Mouse (Mus musculus): ENCODE data around the gene Timp3. TPM values are rescaled to one million over a fixed set of nuclear protein-coding genes. Genes with fewer than 3 reads are reported as not detected.
A peak's percentile ranks its signal among the peaks of the same experiment; 100 is the strongest.
"Not testable (repeated sequence)": the region's sequence is repeated elsewhere in the genome, so short reads cannot be mapped to it uniquely, and the experiment has no call there.

The Timp3 gene
- polyA plus RNA-seq, 1 experiment from 2014 or later, result 43.7 TPM

GRCm38 (mm10) chr10:86365632-86366092 is 65.5 kb downstream of the Timp3 start:
- no peak overlapping the region for H3K9ac ChIP-seq (ENCODE audit: low read depth, low read length)
- ATAC-seq, result peak; percentile 91
- no peaks in the 10 kb centered on the region for H3K9me3 ChIP-seq (ENCODE audit: control insufficient read depth, low read length)
- no peaks in the 10 kb centered on the region for H3K36me3 ChIP-seq (ENCODE audit: control insufficient read depth, insufficient read depth, low read length)
- H3K27me3 ChIP-seq (replicated peaks; ENCODE audit: control insufficient read depth, insufficient read depth, low read length), result no peaks in the 10 kb centered on the region
- no peak overlapping the region for H3K4me3 ChIP-seq (ENCODE audit: low read length)
- H3K4me2 ChIP-seq (ENCODE audit: low read depth, low read length), result no peak overlapping the region
- peaks cover 8% of the 10 kb centered on the region for H3K4me1 ChIP-seq (ENCODE audit: control insufficient read depth, insufficient read depth, low read length)
- H3K27ac ChIP-seq (ENCODE audit: low read length), result no peak overlapping the region; the same call in 1 of the 2 replicates
- WGBS, result 33% methylated on average over 5 of the region's 5 CpGs

DNA sequence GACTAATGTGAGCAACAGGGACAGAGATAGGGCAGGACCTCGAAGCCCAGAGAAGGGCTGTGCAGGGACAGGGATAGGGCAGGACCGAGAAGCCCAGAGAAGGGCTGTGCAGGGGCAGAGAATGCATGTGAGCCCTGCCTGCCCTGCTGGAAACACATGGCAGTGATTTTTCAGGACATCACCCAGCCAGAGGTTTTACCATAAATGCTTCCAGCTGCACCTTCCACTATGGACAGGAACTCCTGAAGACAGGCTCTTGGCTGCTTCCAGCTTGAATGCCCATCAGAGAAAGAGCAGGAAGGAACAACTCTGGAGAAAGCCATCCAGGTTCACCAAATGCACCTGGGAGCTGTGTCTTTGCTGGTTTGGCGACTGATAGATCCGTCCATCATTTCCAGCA is 67.2 kb downstream of the Timp3 start:
- Histone ChIP-seq H3K27ac (ENCODE audit: low read length) (no peak overlapping the region), H3K4me3 (ENCODE audit: low read length) (no peak overlapping the region), H3K4me1 (ENCODE audit: control insufficient read depth, insufficient read depth, low read length) (peaks cover 8% of the 10 kb centered on the region), H3K9me3 (ENCODE audit: control insufficient read depth, low read length) (no peaks in the 10 kb centered on the region), H3K4me2 (ENCODE audit: low read depth, low read length) (no peak overlapping the region), H3K9ac (ENCODE audit: low read depth, low read length) (no peak overlapping the region), H3K36me3 (ENCODE audit: control insufficient read depth, insufficient read depth, low read length) (no peaks in the 10 kb centered on the region), H3K27me3 (replicated peaks; ENCODE audit: control insufficient read depth, insufficient read depth, low read length) (no peaks in the 10 kb centered on the region)
- WGBS, result 81% methylated on average over 4 of the region's 4 CpGs
- ATAC-seq, result no peak

- no peak overlapping the region for H3K27ac ChIP-seq (ENCODE audit: low read length)
- H3K9ac ChIP-seq (ENCODE audit: low read depth, low read length), result no peak overlapping the region
- H3K4me3 ChIP-seq (ENCODE audit: low read length), result no peak overlapping the region
- ATAC-seq, result peak; percentile 45; the same call in 1 of the 2 replicates
- WGBS, result 54% methylated on average over 12 of the region's 12 CpGs
- H3K4me2 ChIP-seq (ENCODE audit: low read depth, low read length), result no peak overlapping the region
- H3K27me3 ChIP-seq (replicated peaks; ENCODE audit: control insufficient read depth, insufficient read depth, low read length), result no peaks in the 10 kb centered on the region
- H3K9me3 ChIP-seq (ENCODE audit: control insufficient read depth, low read length), result no peaks in the 10 kb centered on the region
- H3K36me3 ChIP-seq (ENCODE audit: control insufficient read depth, insufficient read depth, low read length), result no peaks in the 10 kb centered on the region
- H3K4me1 ChIP-seq (ENCODE audit: control insufficient read depth, insufficient read depth, low read length), result peaks cover 8% of the 10 kb centered on the region
These were observed 68.6 kb downstream of the Timp3 start for GRCm38 (mm10) chr10:86368811-86369210.

DNA sequence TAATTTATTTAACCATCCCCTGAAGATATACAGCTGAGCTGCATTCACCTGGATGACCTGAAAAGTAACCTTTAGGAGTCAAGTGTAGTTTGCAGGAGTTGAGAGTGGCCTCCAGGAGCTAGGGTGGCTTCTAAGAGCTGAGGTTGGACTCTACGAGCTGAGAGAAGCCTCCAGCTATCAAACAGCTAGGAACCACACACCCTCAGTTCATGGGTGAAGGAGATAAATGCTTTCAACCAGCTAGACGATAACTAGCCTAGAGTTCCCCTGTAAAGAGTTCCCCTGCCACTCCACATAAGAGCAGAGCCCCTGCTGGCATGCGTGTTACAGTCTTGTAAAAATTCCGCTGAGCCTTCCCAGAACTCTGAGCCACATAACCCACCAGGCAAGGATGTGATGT is 69.2 kb downstream of the Timp3 start:
- whole genome bisulfite sequencing, result 64% methylated on average over 4 of the region's 4 CpGs
- Histone ChIP-seq H3K36me3 (ENCODE audit: control insufficient read depth, insufficient read depth, low read length) (no peaks in the 10 kb centered on the region), H3K27me3 (replicated peaks; ENCODE audit: control insufficient read depth, insufficient read depth, low read length) (no peaks in the 10 kb centered on the region), H3K4me2 (ENCODE audit: low read depth, low read length) (no peak overlapping the region), H3K9ac (ENCODE audit: low read depth, low read length) (no peak overlapping the region), H3K27ac (ENCODE audit: low read length) (no peak overlapping the region), H3K4me1 (ENCODE audit: control insufficient read depth, insufficient read depth, low read length) (peaks cover 8% of the 10 kb centered on the region), H3K4me3 (ENCODE audit: low read length) (no peak overlapping the region), H3K9me3 (ENCODE audit: control insufficient read depth, low read length) (no peaks in the 10 kb centered on the region)
- no peak for ATAC-seq

DNA sequence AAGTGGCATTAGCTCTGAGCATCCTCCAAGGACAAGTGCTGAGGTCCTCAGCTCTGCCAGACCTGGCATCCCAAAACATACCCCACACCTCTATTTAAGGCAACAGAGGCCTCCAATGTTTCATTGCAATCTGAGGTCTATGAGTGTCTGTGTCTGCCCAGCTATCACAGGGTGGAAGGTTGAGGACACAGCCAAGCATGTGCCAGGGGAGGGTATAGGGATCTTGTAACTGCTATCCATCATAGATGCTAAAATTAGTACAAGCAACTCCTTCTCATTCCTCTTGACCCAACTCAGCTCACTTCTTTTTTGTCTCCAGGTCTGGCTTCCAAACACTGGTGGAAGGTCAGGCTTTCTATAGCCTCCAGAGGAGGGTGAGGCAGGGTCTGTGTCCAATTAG is 71.4 kb downstream of the Timp3 start:
- Histone ChIP-seq H3K9ac (ENCODE audit: low read depth, low read length) (no peak overlapping the region), H3K9me3 (ENCODE audit: control insufficient read depth, low read length) (no peaks in the 10 kb centered on the region), H3K27ac (ENCODE audit: low read length) (no peak overlapping the region), H3K27me3 (replicated peaks; ENCODE audit: control insufficient read depth, insufficient read depth, low read length) (no peaks in the 10 kb centered on the region), H3K4me3 (ENCODE audit: low read length) (no peak overlapping the region), H3K4me2 (ENCODE audit: low read depth, low read length) (no peak overlapping the region), H3K36me3 (ENCODE audit: control insufficient read depth, insufficient read depth, low read length) (no peaks in the 10 kb centered on the region), H3K4me1 (ENCODE audit: control insufficient read depth, insufficient read depth, low read length) (no peaks in the 10 kb centered on the region; the same call in 1 of the 2 replicates)
- ATAC-seq, result no peak

DNA sequence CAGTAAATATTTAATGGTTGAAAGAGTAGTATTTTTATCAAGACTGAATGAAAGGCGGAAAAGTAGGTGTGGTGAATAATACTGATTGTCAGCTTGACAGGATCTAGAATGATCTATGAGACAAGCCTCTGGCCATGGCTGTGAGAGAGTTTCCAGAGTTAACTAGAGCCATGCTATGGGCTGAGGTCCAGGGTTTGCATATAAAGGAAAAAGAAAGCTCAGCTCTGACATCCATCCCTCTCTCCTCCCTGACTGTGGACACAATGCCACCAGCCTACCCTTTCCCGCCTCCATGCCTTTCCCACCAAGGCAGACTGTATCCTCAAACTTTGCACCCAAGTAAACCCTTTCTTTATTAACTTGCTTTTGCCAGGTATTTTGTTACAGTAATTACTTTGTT is 73.9 kb downstream of the Timp3 start:
- 94% methylated on average over 2 of the region's 2 CpGs for WGBS
- no peak for ATAC-seq
- Histone ChIP-seq H3K36me3 (ENCODE audit: control insufficient read depth, insufficient read depth, low read length) (no peaks in the 10 kb centered on the region), H3K27ac (ENCODE audit: low read length) (no peak overlapping the region), H3K4me3 (ENCODE audit: low read length) (no peak overlapping the region), H3K4me1 (ENCODE audit: control insufficient read depth, insufficient read depth, low read length) (no peaks in the 10 kb centered on the region), H3K9me3 (ENCODE audit: control insufficient read depth, low read length) (no peaks in the 10 kb centered on the region), H3K9ac (ENCODE audit: low read depth, low read length) (no peak overlapping the region), H3K4me2 (ENCODE audit: low read depth, low read length) (no peak overlapping the region), H3K27me3 (replicated peaks; ENCODE audit: control insufficient read depth, insufficient read depth, low read length) (no peaks in the 10 kb centered on the region)

GRCm38 (mm10) chr10:86375903-86376302 is 75.7 kb downstream of the Timp3 start:
- Histone ChIP-seq H3K9ac (ENCODE audit: low read depth, low read length) (no peak overlapping the region), H3K9me3 (ENCODE audit: control insufficient read depth, low read length) (no peaks in the 10 kb centered on the region), H3K27ac (ENCODE audit: low read length) (no peak overlapping the region), H3K4me2 (ENCODE audit: low read depth, low read length) (no peak overlapping the region), H3K36me3 (ENCODE audit: control insufficient read depth, insufficient read depth, low read length) (no peaks in the 10 kb centered on the region), H3K4me3 (ENCODE audit: low read length) (no peak overlapping the region), H3K4me1 (ENCODE audit: control insufficient read depth, insufficient read depth, low read length) (0 out of 2 replicates have a peak, but pooled peaks cover 3% of the 10 kb centered on the region), H3K27me3 (replicated peaks; ENCODE audit: control insufficient read depth, insufficient read depth, low read length) (no peaks in the 10 kb centered on the region)
- ATAC-seq, result no peak
- WGBS, result 54% methylated on average over 11 of the region's 11 CpGs

DNA sequence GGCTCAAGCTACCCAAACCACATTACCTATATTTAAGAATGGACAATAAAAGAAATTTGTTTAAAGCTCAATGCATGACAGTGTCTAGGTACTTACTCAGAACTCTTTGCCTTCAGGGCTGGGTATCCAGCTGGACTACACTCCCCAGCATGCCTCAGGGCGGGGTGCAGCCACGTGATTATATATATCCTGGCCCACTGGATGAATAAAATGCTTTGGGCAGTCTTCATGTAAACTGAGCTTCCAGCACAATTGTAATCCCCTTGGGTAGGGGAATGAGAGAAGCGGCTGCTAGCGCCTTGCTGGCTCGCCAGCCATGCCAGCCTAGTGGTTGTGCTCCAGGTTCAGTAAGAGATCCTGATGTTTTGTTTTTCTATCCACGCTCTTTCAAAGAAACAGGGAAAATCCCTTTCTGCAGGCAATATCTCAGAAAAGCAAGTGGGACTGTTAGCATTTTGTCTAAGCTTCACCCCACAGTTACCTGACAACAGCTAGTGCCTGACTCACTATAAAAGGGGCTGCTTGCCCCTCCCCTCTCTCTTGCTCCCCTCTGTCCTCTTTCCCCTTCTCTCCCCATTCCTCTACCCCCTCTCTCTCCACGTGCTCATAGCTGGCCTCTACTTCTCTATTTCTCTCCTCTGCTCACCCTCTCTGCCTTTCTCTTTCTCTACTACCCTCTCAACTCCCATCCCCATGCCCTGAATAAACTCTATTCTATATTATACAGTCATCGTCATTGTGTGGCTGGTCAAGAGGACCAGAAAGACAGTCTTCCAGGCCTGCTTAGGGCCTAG is 76.4 kb downstream of the Timp3 start:
- WGBS, result 62% methylated on average over 8 of the region's 8 CpGs
- Histone ChIP-seq H3K27me3 (replicated peaks; ENCODE audit: control insufficient read depth, insufficient read depth, low read length) (no peaks in the 10 kb centered on the region), H3K4me2 (ENCODE audit: low read depth, low read length) (no peak overlapping the region), H3K27ac (ENCODE audit: low read length) (no peak overlapping the region), H3K9me3 (ENCODE audit: control insufficient read depth, low read length) (no peaks in the 10 kb centered on the region), H3K4me3 (ENCODE audit: low read length) (no peak overlapping the region), H3K9ac (ENCODE audit: low read depth, low read length) (no peak overlapping the region), H3K36me3 (ENCODE audit: control insufficient read depth, insufficient read depth, low read length) (no peaks in the 10 kb centered on the region), H3K4me1 (ENCODE audit: control insufficient read depth, insufficient read depth, low read length) (0 out of 2 replicates have a peak, but pooled peaks cover 3% of the 10 kb centered on the region)
- ATAC-seq, result peak; percentile 69

DNA sequence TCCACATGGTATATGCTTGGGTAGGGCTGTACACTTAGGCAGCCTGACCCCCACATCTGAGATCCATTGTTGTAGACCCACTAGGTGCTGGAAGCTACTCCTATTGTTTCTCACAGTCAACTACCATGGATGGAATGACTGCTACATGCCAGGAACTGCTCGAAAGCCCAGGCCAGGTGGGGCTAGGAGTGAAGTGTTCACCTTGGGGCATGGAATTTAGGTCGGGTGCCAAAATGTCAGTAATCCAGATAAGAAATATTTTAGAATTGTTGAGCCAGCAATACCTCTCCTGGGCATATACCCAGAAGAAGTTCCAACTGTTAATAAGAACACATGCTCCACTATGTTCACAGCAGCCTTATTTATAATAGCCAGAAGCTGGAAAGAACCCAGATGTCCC is 78.6 kb downstream of the Timp3 start:
- not testable (repeated sequence) for ATAC-seq; H3K27ac ChIP-seq (ENCODE audit: low read length); H3K27me3 ChIP-seq (replicated peaks; ENCODE audit: control insufficient read depth, insufficient read depth, low read length); H3K4me1 ChIP-seq (ENCODE audit: control insufficient read depth, insufficient read depth, low read length); H3K4me3 ChIP-seq (ENCODE audit: low read length); H3K9me3 ChIP-seq (ENCODE audit: control insufficient read depth, low read length); H3K9ac ChIP-seq (ENCODE audit: low read depth, low read length); H3K4me2 ChIP-seq (ENCODE audit: low read depth, low read length); H3K36me3 ChIP-seq (ENCODE audit: control insufficient read depth, insufficient read depth, low read length)
- WGBS, result 80% methylated on average over 2 of the region's 2 CpGs
